Mouse (Mus musculus) brain, adult 2 months (tissue): ENCODE results near the gene Sugct.
"Not testable (repeated sequence)": the region's sequence is repeated elsewhere in the genome, so short reads cannot be mapped to it uniquely, and the experiment has no call there.

Experiments
- DNase-seq: peaks from one replicate; pipeline ENCODE4 v3.0.0; 2011; ENCODE audit warnings: low read depth, low spot score

Gene Sugct

GRCm38 (mm10) chr13:17604670-17605069 lies 90.7 kb downstream of the Sugct start:
- no peak for DNase-seq

- DNase-seq = no peak
Observed at GRCm38 (mm10) chr13:17603756-17604155, 91.6 kb downstream of the Sugct start.

- no peak for DNase-seq
Observed at GRCm38 (mm10) chr13:17585267-17585913, 110.0 kb downstream of the Sugct start.

GRCm38 (mm10) chr13:17584804-17585203 lies 110.5 kb downstream of the Sugct start:
- peak; percentile 61 for DNase-seq

GRCm38 (mm10) chr13:17581684-17582083 lies 113.7 kb downstream of the Sugct start:
- peak; percentile 68 for DNase-seq

GRCm38 (mm10) chr13:17559357-17559756 lies 136.0 kb downstream of the Sugct start:
- DNase-seq = no peak

GRCm38 (mm10) chr13:17536341-17536740 lies 159.0 kb downstream of the Sugct start:
- DNase-seq = no peak

GRCm38 (mm10) chr13:17534871-17535270 lies 160.5 kb downstream of the Sugct start:
- no peak for DNase-seq

- DNase-seq = no peak
Observed at GRCm38 (mm10) chr13:17534469-17534868, 160.9 kb downstream of the Sugct start.

- DNase-seq = peak; percentile 20
Observed at GRCm38 (mm10) chr13:17511184-17511778, 184.1 kb downstream of the Sugct start.

GRCm38 (mm10) chr13:17494936-17495335 lies 200.4 kb downstream of the Sugct start:
- peak; percentile 76 for DNase-seq

GRCm38 (mm10) chr13:17494056-17494574 lies 201.2 kb downstream of the Sugct start:
- no peak for DNase-seq

GRCm38 (mm10) chr13:17457981-17458380 lies 237.4 kb downstream of the Sugct start:
- not testable (repeated sequence) for DNase-seq

GRCm38 (mm10) chr13:17432139-17432916 lies 263.0 kb downstream of the Sugct start:
- DNase-seq = peak; percentile 72

- DNase-seq = no peak
Observed at GRCm38 (mm10) chr13:17421875-17422274, 273.5 kb downstream of the Sugct start.

GRCm38 (mm10) chr13:17420557-17420956 lies 274.8 kb downstream of the Sugct start:
- DNase-seq = no peak

- DNase-seq = no peak
Observed at GRCm38 (mm10) chr13:17342836-17343235, 352.5 kb downstream of the Sugct start.

- DNase-seq = peak; percentile 3
Observed at GRCm38 (mm10) chr13:17335885-17336540, 359.3 kb downstream of the Sugct start.

- DNase-seq = no peak
Observed at GRCm38 (mm10) chr13:17326863-17327262, 368.5 kb downstream of the Sugct start.

- no peak for DNase-seq
Observed at GRCm38 (mm10) chr13:17301590-17301989, 393.8 kb downstream of the Sugct start.

GRCm38 (mm10) chr13:17297462-17298005 lies 397.8 kb downstream of the Sugct start:
- peak; percentile 4 for DNase-seq

GRCm38 (mm10) chr13:17296912-17297311 lies 398.4 kb downstream of the Sugct start:
- no peak for DNase-seq
